Mouse (Mus musculus): ENCODE data around the gene Tmem116. TPM values are rescaled to one million over a fixed set of nuclear protein-coding genes. Genes with fewer than 3 reads are reported as not detected.

Tmem116 gene
- total RNA-seq, 1 experiment, result 3.0 TPM

DNA sequence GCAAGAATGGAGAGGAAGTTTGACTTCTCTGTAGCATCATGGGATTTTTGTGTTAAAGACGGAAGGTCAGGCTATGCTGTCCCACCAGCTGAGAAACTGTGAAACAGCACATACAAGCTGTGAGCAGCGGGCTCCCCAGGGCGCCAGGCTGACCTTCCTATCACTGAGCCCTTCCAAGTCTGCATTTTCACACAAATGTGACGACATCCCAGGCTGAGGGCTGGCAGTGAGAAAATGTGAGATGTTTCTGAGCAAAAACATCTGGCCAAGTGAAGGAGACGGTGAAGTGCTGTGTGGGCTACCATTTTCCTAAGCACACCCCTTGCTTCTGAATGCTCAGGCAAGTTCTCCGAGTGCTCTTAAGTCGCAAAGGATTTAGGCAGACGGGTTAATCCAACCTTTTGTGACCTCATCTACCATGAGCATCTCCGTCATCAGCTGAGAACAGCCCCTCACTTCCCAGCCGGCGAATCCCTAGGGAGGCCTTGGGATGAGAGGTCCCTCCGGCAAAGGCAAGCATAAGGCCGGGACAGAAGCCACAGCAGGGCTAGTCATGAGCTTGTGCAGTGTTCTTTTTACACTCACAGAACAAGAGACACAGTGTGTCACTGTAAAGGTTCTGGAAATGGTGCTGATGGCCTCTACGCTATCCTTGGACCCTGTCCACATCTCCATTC, 74.2 kb downstream of the Tmem116 start:
- H3K36me3 ChIP-seq (ENCODE audit: control insufficient read depth, insufficient read depth, low read length, poor library complexity, severe bottlenecking), result peaks cover 61% of the 10 kb centered on the region

DNA sequence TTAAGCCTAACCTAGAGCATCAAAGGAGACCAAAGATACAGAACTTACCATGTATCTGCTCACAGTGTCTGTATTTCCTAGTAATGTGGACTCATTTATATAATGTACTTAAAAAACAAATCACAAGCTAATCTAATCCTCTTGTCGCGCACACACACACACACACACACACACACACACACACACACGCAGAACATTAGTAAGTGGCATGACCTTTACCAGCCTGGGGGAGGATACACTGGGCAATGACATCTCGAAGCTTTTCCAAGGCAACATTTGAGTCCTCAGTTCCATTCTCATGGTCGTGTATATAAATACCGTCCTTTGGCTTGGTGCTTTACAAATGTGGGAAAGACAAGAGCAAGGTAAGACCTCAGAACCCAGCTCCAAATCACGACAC, 74.8 kb downstream of the Tmem116 start:
- Histone ChIP-seq H3K9me3 (ENCODE audit: control insufficient read depth, insufficient read depth, low read depth, low read length) (no peaks in the 10 kb centered on the region), H3K27ac (ENCODE audit: insufficient read depth, low read depth, low read length, poor library complexity, severe bottlenecking) (no peak overlapping the region), H3K9ac (ENCODE audit: insufficient read depth, low read depth, low read length, poor library complexity, severe bottlenecking) (no peak overlapping the region), H3K4me3 (ENCODE audit: insufficient read depth in 1 of 2, low read depth in 1 of 2, low read length in 2 of 2, poor library complexity in 1 of 2, severe bottlenecking in 1 of 2) (no peak overlapping the region), H3K36me3 (ENCODE audit: control insufficient read depth, insufficient read depth, low read length, poor library complexity, severe bottlenecking) (peaks cover 60% of the 10 kb centered on the region), H3K4me1 (ENCODE audit: control insufficient read depth in 2 of 2, insufficient read depth in 2 of 2, low read length in 2 of 2, poor library complexity in 1 of 2) (peaks cover 0 to 7% of the 10 kb centered on the region in 2 experiments; a peak in 1 of 4 replicates)
- in situ Hi-C loops (cut with MboI; ENCODE audit: low sequenced_read_pairs in 2 of 2, unreplicated experiment in 2 of 2), result no loop called here
- TF ChIP-seq ZNF384 (IDR thresholded peaks at IDR 0.05; ENCODE audit: low read depth, low read length) (no peak), CHD2 (IDR thresholded peaks at IDR 0.05; ENCODE audit: low read depth, low read length) (no peak), HCFC1 (IDR thresholded peaks at IDR 0.05; ENCODE audit: borderline replicate concordance, insufficient read depth, low read length) (no peak)
- no peak for DNase-seq (ENCODE audit: low read depth, low spot score)

More for the DNA sequence above, 74.2 kb downstream of the Tmem116 start:
- H3K4me3 ChIP-seq (ENCODE audit: insufficient read depth in 1 of 2, low read depth in 1 of 2, low read length in 2 of 2, poor library complexity in 1 of 2, severe bottlenecking in 1 of 2), result no peak overlapping the region
- no peak overlapping the region for H3K9ac ChIP-seq (ENCODE audit: insufficient read depth, low read depth, low read length, poor library complexity, severe bottlenecking)
- no peak for DNase-seq (ENCODE audit: low read depth, low spot score)
- in situ Hi-C loops (cut with MboI; ENCODE audit: low sequenced_read_pairs in 2 of 2, unreplicated experiment in 2 of 2), result no loop called here
- no peak for TF ChIP-seq ZC3H11A (IDR thresholded peaks at IDR 0.05; ENCODE audit: borderline replicate concordance, low read depth, low read length)
- TF ChIP-seq CHD2 (IDR thresholded peaks at IDR 0.05; ENCODE audit: low read depth, low read length), result no peak
- no peak for TF ChIP-seq HCFC1 (IDR thresholded peaks at IDR 0.05; ENCODE audit: borderline replicate concordance, insufficient read depth, low read length)
- TF ChIP-seq MAFK (IDR thresholded peaks at IDR 0.05; ENCODE audit: insufficient read depth, low read depth, low read length), result no peak
- TF ChIP-seq ZNF384 (IDR thresholded peaks at IDR 0.05; ENCODE audit: low read depth, low read length), result no peak
- H3K27ac ChIP-seq (ENCODE audit: insufficient read depth, low read depth, low read length, poor library complexity, severe bottlenecking), result no peak overlapping the region
- H3K9me3 ChIP-seq (ENCODE audit: control insufficient read depth, insufficient read depth, low read depth, low read length), result no peaks in the 10 kb centered on the region
- peaks cover 0 to 7% of the 10 kb centered on the region in 2 experiments; a peak in 1 of 4 replicates for H3K4me1 ChIP-seq (ENCODE audit: control insufficient read depth in 2 of 2, insufficient read depth in 2 of 2, low read length in 2 of 2, poor library complexity in 1 of 2)

DNA sequence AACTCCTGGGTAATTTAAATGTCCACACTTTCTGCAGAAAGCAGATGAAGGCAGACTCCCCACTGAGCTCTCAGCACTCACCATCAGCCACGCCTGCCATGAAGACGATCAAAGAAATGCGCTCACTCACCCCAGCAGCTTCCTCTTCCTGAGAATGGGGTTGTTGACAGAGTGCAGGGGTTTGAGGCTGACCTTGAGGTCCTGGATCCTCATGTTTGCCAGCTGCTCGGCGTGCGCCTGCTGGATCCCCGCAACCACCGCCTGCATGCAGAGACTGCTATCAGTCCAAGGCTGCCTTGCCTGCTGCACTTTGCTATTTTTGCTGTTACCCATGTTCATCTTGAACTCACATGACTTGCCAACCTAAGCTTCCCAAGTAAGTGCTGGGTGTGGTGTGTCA, 75.3 kb downstream of the Tmem116 start:
- peaks cover 62% of the 10 kb centered on the region for H3K36me3 ChIP-seq (ENCODE audit: control insufficient read depth, insufficient read depth, low read length, poor library complexity, severe bottlenecking)
- no peak overlapping the region for H3K9ac ChIP-seq (ENCODE audit: insufficient read depth, low read depth, low read length, poor library complexity, severe bottlenecking)
- peak overlapping the region; percentile 3; the same call in 1 of the 2 replicates for H3K27ac ChIP-seq (ENCODE audit: insufficient read depth, low read depth, low read length, poor library complexity, severe bottlenecking)
- TF ChIP-seq MAFK (IDR thresholded peaks at IDR 0.05; ENCODE audit: insufficient read depth, low read depth, low read length) (no peak), ZNF384 (IDR thresholded peaks at IDR 0.05; ENCODE audit: low read depth, low read length) (no peak), CHD2 (IDR thresholded peaks at IDR 0.05; ENCODE audit: low read depth, low read length) (no peak), HCFC1 (IDR thresholded peaks at IDR 0.05; ENCODE audit: borderline replicate concordance, insufficient read depth, low read length) (no peak), ZC3H11A (IDR thresholded peaks at IDR 0.05; ENCODE audit: borderline replicate concordance, low read depth, low read length) (no peak)
- no peak overlapping the region for H3K4me3 ChIP-seq (ENCODE audit: insufficient read depth in 1 of 2, low read depth in 1 of 2, low read length in 2 of 2, poor library complexity in 1 of 2, severe bottlenecking in 1 of 2)
- H3K4me1 ChIP-seq (ENCODE audit: control insufficient read depth in 2 of 2, insufficient read depth in 2 of 2, low read length in 2 of 2, poor library complexity in 1 of 2), result peaks cover 0 to 7% of the 10 kb centered on the region in 2 experiments; a peak in 1 of 4 replicates
- DNase-seq (ENCODE audit: low read depth, low spot score), result no peak
- in situ Hi-C loops (cut with MboI; ENCODE audit: low sequenced_read_pairs in 2 of 2, unreplicated experiment in 2 of 2), result no loop called here
- H3K9me3 ChIP-seq (ENCODE audit: control insufficient read depth, insufficient read depth, low read depth, low read length), result no peaks in the 10 kb centered on the region

DNA sequence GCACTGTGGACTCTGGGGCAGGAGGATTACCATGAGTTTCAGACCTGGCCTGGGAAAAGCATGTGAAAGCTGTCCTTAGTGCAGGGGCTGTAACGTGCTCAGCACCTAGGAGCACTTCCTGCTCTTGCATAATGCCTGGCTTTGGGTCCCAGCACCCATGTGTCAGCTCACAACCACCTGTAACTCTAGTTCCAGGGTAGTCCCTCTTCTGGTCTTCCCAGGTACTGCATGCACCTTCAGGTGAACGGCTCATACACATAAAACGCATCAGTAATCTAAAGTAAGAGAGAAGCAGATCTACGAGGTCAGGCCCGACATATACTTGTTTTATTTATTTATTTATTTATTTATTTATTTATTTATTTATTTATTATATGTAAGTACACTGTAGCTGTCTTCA, 82.8 kb downstream of the Tmem116 start:
- Histone ChIP-seq H3K36me3 (ENCODE audit: control insufficient read depth, insufficient read depth, low read length, poor library complexity, severe bottlenecking) (peaks cover 40% of the 10 kb centered on the region), H3K4me1 (ENCODE audit: control insufficient read depth in 2 of 2, insufficient read depth in 2 of 2, low read length in 2 of 2, poor library complexity in 1 of 2) (peaks cover 5 to 9% of the 10 kb centered on the region in 2 experiments), H3K4me3 (ENCODE audit: insufficient read depth in 1 of 2, low read depth in 1 of 2, low read length in 2 of 2, poor library complexity in 1 of 2, severe bottlenecking in 1 of 2) (no peak overlapping the region), H3K9ac (ENCODE audit: insufficient read depth, low read depth, low read length, poor library complexity, severe bottlenecking) (no peak overlapping the region), H3K27ac (ENCODE audit: insufficient read depth, low read depth, low read length, poor library complexity, severe bottlenecking) (peak overlapping the region; percentile 7; the same call in 1 of the 2 replicates), H3K9me3 (ENCODE audit: control insufficient read depth, insufficient read depth, low read depth, low read length) (no peaks in the 10 kb centered on the region)
- peak; percentile 68 for DNase-seq (ENCODE audit: low read depth, low spot score)
- in situ Hi-C loops (cut with MboI; ENCODE audit: low sequenced_read_pairs in 2 of 2, unreplicated experiment in 2 of 2), result no loop called here
- TF ChIP-seq HCFC1 (IDR thresholded peaks at IDR 0.05; ENCODE audit: borderline replicate concordance, insufficient read depth, low read length) (no peak), CHD2 (IDR thresholded peaks at IDR 0.05; ENCODE audit: low read depth, low read length) (no peak), ZC3H11A (IDR thresholded peaks at IDR 0.05; ENCODE audit: borderline replicate concordance, low read depth, low read length) (no peak), MAFK (IDR thresholded peaks at IDR 0.05; ENCODE audit: insufficient read depth, low read depth, low read length) (no peak), ZNF384 (IDR thresholded peaks at IDR 0.05; ENCODE audit: low read depth, low read length) (no peak)

All from ES-E14 (cell line).